Mouse (Mus musculus) MEL (cell line): ENCODE results near the gene Ptgds.

ENCODE experiments used
- BHLHE40 ChIP-seq: IDR thresholded peaks from 2 replicates; pipeline ENCODE4 v1.6.1; 2012; ENCODE audit warnings: low read depth, mild to moderate bottlenecking, inconsistent platforms, low read length, improper control_type of control experiment, borderline replicate concordance
- CHD2 ChIP-seq: IDR thresholded peaks from 2 replicates; pipeline ENCODE4 v1.6.1; 2011; ENCODE audit warnings: low read length, improper control_type of control experiment
- CTCF ChIP-seq, 3 experiments: IDR thresholded peaks in 2 of 3; conservative IDR thresholded peaks in 1 of 3; 2 replicates each; pipeline ENCODE4 v1.5.1; 2011 to 2012; ENCODE audit warnings: low read length in 3 of 3, low read depth in 2 of 3, mild to moderate bottlenecking in 2 of 3, improper control_type of control experiment in 1 of 3, inconsistent platforms in 1 of 3, mixed read lengths in 1 of 3, moderate library complexity in 1 of 3; ENCODE audit not compliant: control insufficient read depth in 1 of 3, insufficient read depth in 1 of 3, poor library complexity in 1 of 3, severe bottlenecking in 1 of 3
- E2F4 ChIP-seq: IDR thresholded peaks from 2 replicates; pipeline ENCODE4 v1.6.1; 2011; ENCODE audit warnings: low read depth, low read length, improper control_type of control experiment, borderline replicate concordance
- EP300 ChIP-seq, 2 experiments: IDR thresholded peaks; 2 replicates each; pipeline ENCODE4 v1.6.1; 2011; ENCODE audit warnings: improper control_type of control experiment in 2 of 2, low read length in 2 of 2, low read depth in 1 of 2, mild to moderate bottlenecking in 1 of 2
- GATA1 ChIP-seq: IDR thresholded peaks from 2 replicates; pipeline ENCODE4 v1.6.1; 2011; ENCODE audit warnings: low read depth, low read length, improper control_type of control experiment
- HCFC1 ChIP-seq: IDR thresholded peaks from 2 replicates; pipeline ENCODE4 v1.6.1; 2012; ENCODE audit warnings: low read depth, mild to moderate bottlenecking, inconsistent platforms, low read length, improper control_type of control experiment, moderate library complexity
- MEF2A ChIP-seq: IDR thresholded peaks from 2 replicates; pipeline ENCODE4 v1.6.1; 2014; ENCODE audit warnings: low read depth, mild to moderate bottlenecking, inconsistent platforms, low read length, improper control_type of control experiment; ENCODE audit not compliant: poor library complexity, insufficient replicate concordance, severe bottlenecking; ENCODE audit errors: extremely low read depth
- MXI1 ChIP-seq: IDR thresholded peaks from 2 replicates; pipeline ENCODE4 v1.6.1; 2011; ENCODE audit warnings: mild to moderate bottlenecking, low read depth, low read length, improper control_type of control experiment
- POLR2A ChIP-seq, 2 experiments: IDR thresholded peaks; 2 replicates each; pipeline ENCODE4 v1.6.1; 2011 to 2012; ENCODE audit warnings: low read length in 2 of 2, mild to moderate bottlenecking in 2 of 2, control low read depth in 1 of 2, improper control_type of control experiment in 1 of 2, low read depth in 1 of 2, moderate library complexity in 1 of 2; ENCODE audit not compliant: control insufficient read depth in 1 of 2, insufficient read depth in 1 of 2, poor library complexity in 1 of 2
- TAL1 ChIP-seq: IDR thresholded peaks from 2 replicates; pipeline ENCODE4 v1.6.1; 2012; ENCODE audit warnings: mild to moderate bottlenecking, inconsistent platforms, low read length, moderate library complexity, mixed read lengths
- UBTF ChIP-seq: IDR thresholded peaks from 2 replicates; pipeline ENCODE4 v1.6.1; 2012; ENCODE audit warnings: low read depth, mild to moderate bottlenecking, inconsistent platforms, low read length, improper control_type of control experiment, moderate library complexity, borderline replicate concordance; ENCODE audit not compliant: insufficient read depth
- USF2 ChIP-seq, 2 experiments: IDR thresholded peaks; 2 replicates each; pipeline ENCODE4 v1.6.1; 2011 to 2012; ENCODE audit warnings: improper control_type of control experiment in 2 of 2, low read length in 2 of 2, borderline replicate concordance in 1 of 2, inconsistent platforms in 1 of 2, low read depth in 1 of 2, mild to moderate bottlenecking in 1 of 2; ENCODE audit not compliant: insufficient read depth in 1 of 2
- ZMIZ1 ChIP-seq: IDR thresholded peaks from 2 replicates; pipeline ENCODE4 v1.6.1; 2012; ENCODE audit warnings: low read depth, mild to moderate bottlenecking, inconsistent platforms, low read length, improper control_type of control experiment, moderate library complexity

DNA sequence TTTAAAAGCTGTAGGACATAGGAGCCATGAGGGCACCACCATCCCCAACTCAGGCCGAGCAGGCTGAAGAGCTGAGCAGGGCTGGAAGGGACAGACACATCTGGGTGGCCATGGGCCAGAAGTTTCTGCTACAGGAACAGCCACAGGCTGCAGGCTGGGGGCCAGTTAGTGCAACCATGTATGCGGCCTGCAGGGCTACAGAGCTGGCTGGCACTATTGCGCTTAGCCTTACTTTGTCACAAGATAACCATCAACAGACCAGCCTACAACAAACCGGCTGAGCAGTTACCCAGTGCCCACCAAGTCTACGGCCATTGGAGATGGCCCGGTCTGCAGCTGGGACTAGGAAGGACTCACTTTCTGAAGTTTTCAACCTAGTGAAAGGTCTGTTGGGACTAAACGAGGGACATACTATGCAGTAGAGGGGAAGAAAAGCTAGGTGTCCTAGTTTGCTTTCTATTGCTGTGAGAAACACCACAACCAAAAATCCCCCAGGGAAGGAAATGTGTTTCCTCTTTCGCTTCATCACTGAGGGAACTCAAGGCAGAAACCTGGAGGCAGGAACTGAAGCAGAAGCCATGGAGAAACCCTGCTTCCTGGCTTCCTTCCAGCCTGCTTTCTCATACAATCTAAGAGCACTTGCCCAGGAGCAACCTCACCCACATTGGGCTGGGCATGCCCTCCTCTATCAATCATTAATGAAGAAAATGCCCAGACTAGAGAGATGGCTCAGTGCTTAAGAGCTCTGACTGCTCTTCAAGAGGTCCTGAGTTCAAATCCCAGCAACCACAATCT, 18.8 kb downstream of the Ptgds start:
- TF ChIP-seq MXI1 (no peak), CTCF (IDR thresholded peaks at IDR 0.05 in 2 of 3, conservative IDR thresholded peaks at IDR 0.05 in 1 of 3; ENCODE audit: control insufficient read depth in 1 of 3, insufficient read depth in 1 of 3, low read depth in 2 of 3, low read length in 3 of 3, poor library complexity in 1 of 3, severe bottlenecking in 1 of 3) (no peak), BHLHE40 (no peak), TAL1 (no peak), UBTF (no peak), ZMIZ1 (no peak), E2F4 (no peak), POLR2A (IDR thresholded peaks at IDR 0.05; ENCODE audit: control insufficient read depth in 1 of 2, insufficient read depth in 1 of 2, low read depth in 1 of 2, low read length in 2 of 2, poor library complexity in 1 of 2) (no peak), MEF2A (no peak), CHD2 (no peak), EP300 (IDR thresholded peaks at IDR 0.05; ENCODE audit: low read depth in 1 of 2, low read length in 2 of 2) (no peak), USF2 (IDR thresholded peaks at IDR 0.05; ENCODE audit: borderline replicate concordance in 1 of 2, insufficient read depth in 1 of 2, low read depth in 1 of 2, low read length in 2 of 2) (no peak), HCFC1 (no peak), GATA1 (no peak)
